Mouse (Mus musculus) lung, embryonic 16.5 days (tissue): ENCODE results near the gene Hnrnpf. TPM values are rescaled to one million over a fixed set of nuclear protein-coding genes. Genes with fewer than 3 reads are reported as not detected.

Experiments
- ATAC-seq: fragments of 200-750 bp; cut with Nextera tagmentation; 2 replicates; pipeline ENCODE4 v1.8.0; 2017; ENCODE audit warnings: low read depth, mild to moderate bottlenecking, moderate library complexity
- H3K27ac ChIP-seq: fragments of 300-500 bp; sonication (generic); 2 replicates; pipeline ENCODE4 v1.5.1; 2014; ENCODE audit warnings: mild to moderate bottlenecking, control low read depth, low read length
- H3K27me3 ChIP-seq: fragments of 300-500 bp; sonication (generic); 2 replicates; pipeline ENCODE4 v1.6.1; 2014; ENCODE audit warnings: low read depth, low read length, mixed read lengths; ENCODE audit not compliant: control insufficient read depth, insufficient read depth
- H3K36me3 ChIP-seq: fragments of 300-500 bp; sonication (generic); 2 replicates; pipeline ENCODE4 v1.6.1; 2014; ENCODE audit warnings: low read length; ENCODE audit not compliant: control insufficient read depth, insufficient read depth
- H3K4me1 ChIP-seq: fragments of 300-500 bp; sonication (generic); replicated peaks from 2 replicates; pipeline ENCODE4 v1.6.1; 2014; ENCODE audit warnings: low read length, mixed read lengths; ENCODE audit not compliant: control insufficient read depth, insufficient read depth
- H3K4me2 ChIP-seq: fragments of 300-500 bp; sonication (generic); 2 replicates; pipeline ENCODE4 v1.6.1; 2014; ENCODE audit warnings: low read depth, low read length, control low read depth
- H3K4me3 ChIP-seq: fragments of 300-500 bp; sonication (generic); 2 replicates; pipeline ENCODE4 v1.5.1; 2014; ENCODE audit warnings: mild to moderate bottlenecking, low read length, control low read depth
- H3K9ac ChIP-seq: fragments of 300-500 bp; sonication (generic); 2 replicates; pipeline ENCODE4 v1.6.1; 2014; ENCODE audit warnings: low read length, control low read depth
- H3K9me3 ChIP-seq: fragments of 300-500 bp; sonication (generic); 2 replicates; pipeline ENCODE4 v1.6.1; 2016; ENCODE audit warnings: low read length; ENCODE audit not compliant: control insufficient read depth
- WGBS: fragments of 180-500 bp; shearing (Covaris S2); extraction: QIAGEN DNeasy Blood & Tissue Kit; methylation state at CpG from one replicate; pipeline ENCODE4 v1.1.7; 2014; 5-methylcytosine and 5-hydroxymethylcytosine counted together
- polyA plus RNA-seq: library from polyadenylated mRNA; unstranded; fragments of >200 nt; fragmentation: Nextera tagmentation; extraction: Ambion mirVana; gene quantifications from 2 replicates; pipeline ENCODE4 v1.2.1, GENCODE M21; 2015

The Hnrnpf gene
- polyA plus RNA-seq, 1 experiment from 2014 or later = 702 TPM

- Histone ChIP-seq H3K9me3 (no peaks in the 10 kb centered on the region), H3K4me3 (no peak overlapping the region), H3K27ac (no peak overlapping the region), H3K36me3 (no peaks in the 10 kb centered on the region), H3K4me2 (no peak overlapping the region), H3K27me3 (no peaks in the 10 kb centered on the region), H3K4me1 (no peaks in the 10 kb centered on the region), H3K9ac (no peak overlapping the region)
- no peak for ATAC-seq
- 72% methylated on average over 2 of the region's 2 CpGs for WGBS
Observed at GRCm38 (mm10) chr6:117888642-117889096, 11.5 kb upstream of the Hnrnpf start.

DNA sequence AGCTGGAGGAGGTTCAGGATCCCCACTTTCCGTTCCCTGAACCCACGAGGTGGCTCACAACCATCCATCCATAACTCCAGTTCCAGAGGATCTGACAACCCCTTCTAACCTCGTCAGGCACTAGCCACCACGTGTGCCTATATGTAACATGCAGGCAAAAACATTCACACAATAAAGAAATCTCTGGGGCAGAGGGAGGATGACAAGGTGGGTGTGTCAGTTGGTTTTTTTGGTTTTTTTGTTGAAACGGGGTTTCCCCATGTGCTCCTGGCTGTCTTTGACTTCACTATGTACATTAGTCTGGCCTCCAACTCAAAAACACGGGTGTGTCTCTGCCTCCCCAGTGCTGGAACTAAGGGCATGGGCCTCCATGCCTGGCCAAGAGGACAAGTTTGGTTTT is 9.9 kb upstream of the Hnrnpf start:
- Histone ChIP-seq H3K27ac (no peak overlapping the region), H3K4me2 (no peak overlapping the region), H3K9ac (no peak overlapping the region), H3K27me3 (no peaks in the 10 kb centered on the region), H3K9me3 (no peaks in the 10 kb centered on the region), H3K4me3 (no peak overlapping the region), H3K4me1 (no peaks in the 10 kb centered on the region), H3K36me3 (no peaks in the 10 kb centered on the region)
- ATAC-seq = no peak
- 72% methylated on average over 6 of the region's 6 CpGs for WGBS

GRCm38 (mm10) chr6:117891369-117892160 is 8.6 kb upstream of the Hnrnpf start:
- WGBS = 54% methylated on average over 14 of the region's 14 CpGs
- Histone ChIP-seq H3K4me2 (no peak overlapping the region), H3K9ac (no peak overlapping the region), H3K36me3 (no peaks in the 10 kb centered on the region), H3K4me1 (no peaks in the 10 kb centered on the region), H3K4me3 (no peak overlapping the region), H3K27me3 (no peaks in the 10 kb centered on the region), H3K9me3 (no peaks in the 10 kb centered on the region), H3K27ac (no peak overlapping the region)
- ATAC-seq = 0 out of 2 replicates have a peak, but pooled peaks have one; percentile 47

- WGBS = 51% methylated on average over 3 of the region's 3 CpGs
- Histone ChIP-seq H3K4me2 (no peak overlapping the region), H3K4me3 (no peak overlapping the region), H3K36me3 (no peaks in the 10 kb centered on the region), H3K27ac (no peak overlapping the region), H3K9me3 (no peaks in the 10 kb centered on the region), H3K9ac (no peak overlapping the region), H3K4me1 (no peaks in the 10 kb centered on the region), H3K27me3 (no peaks in the 10 kb centered on the region)
- no peak for ATAC-seq
Observed at GRCm38 (mm10) chr6:117892386-117892785, 7.7 kb upstream of the Hnrnpf start.

- no peak overlapping the region for H3K9ac ChIP-seq
- no peaks in the 10 kb centered on the region for H3K36me3 ChIP-seq
- H3K27ac ChIP-seq = no peak overlapping the region
- WGBS = 80% methylated on average over 2 of the region's 2 CpGs
- no peak for ATAC-seq
- no peak overlapping the region for H3K4me3 ChIP-seq
- no peak overlapping the region for H3K4me2 ChIP-seq
- H3K9me3 ChIP-seq = no peaks in the 10 kb centered on the region
- H3K4me1 ChIP-seq = no peaks in the 10 kb centered on the region
- no peaks in the 10 kb centered on the region for H3K27me3 ChIP-seq
Observed at GRCm38 (mm10) chr6:117893435-117893834, 6.7 kb upstream of the Hnrnpf start.

DNA sequence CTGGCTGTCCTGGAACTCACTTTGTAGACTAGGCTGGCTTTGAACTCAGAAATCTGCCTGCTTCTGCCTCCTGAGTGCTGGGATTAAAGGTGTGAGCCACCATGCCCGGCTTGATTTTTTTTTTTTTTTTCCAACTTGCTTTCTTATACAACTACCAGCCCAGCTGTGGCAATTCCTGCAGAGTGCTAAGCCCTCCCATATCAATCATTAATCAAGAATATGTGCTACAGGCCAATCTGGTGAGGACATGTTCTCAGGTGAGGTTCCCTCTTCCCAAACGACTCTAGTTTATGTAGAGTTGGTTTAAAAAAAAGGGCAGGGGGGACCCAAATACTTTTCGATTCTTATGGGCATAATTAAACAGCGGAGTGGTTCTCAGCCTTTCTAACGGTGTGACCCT is 2.3 kb upstream of the Hnrnpf start:
- H3K9ac ChIP-seq = no peak overlapping the region
- H3K4me3 ChIP-seq = no peak overlapping the region
- no peaks in the 10 kb centered on the region for H3K4me1 ChIP-seq
- 59% methylated on average over 5 of the region's 5 CpGs for WGBS
- no peak overlapping the region for H3K27ac ChIP-seq
- H3K36me3 ChIP-seq = no peaks in the 10 kb centered on the region
- H3K4me2 ChIP-seq = no peak overlapping the region
- no peaks in the 10 kb centered on the region for H3K27me3 ChIP-seq
- no peaks in the 10 kb centered on the region for H3K9me3 ChIP-seq
- ATAC-seq = no peak

- Histone ChIP-seq H3K4me2 (no peak overlapping the region), H3K36me3 (no peaks in the 10 kb centered on the region), H3K27ac (no peak overlapping the region), H3K4me3 (no peak overlapping the region), H3K4me1 (peaks cover 7% of the 10 kb centered on the region), H3K27me3 (no peaks in the 10 kb centered on the region), H3K9me3 (no peaks in the 10 kb centered on the region), H3K9ac (no peak overlapping the region)
- WGBS = 59% methylated on average over 9 of the region's 9 CpGs
- ATAC-seq = no peak
Observed at GRCm38 (mm10) chr6:117901510-117902402, 1.6 kb downstream of the Hnrnpf start.

DNA sequence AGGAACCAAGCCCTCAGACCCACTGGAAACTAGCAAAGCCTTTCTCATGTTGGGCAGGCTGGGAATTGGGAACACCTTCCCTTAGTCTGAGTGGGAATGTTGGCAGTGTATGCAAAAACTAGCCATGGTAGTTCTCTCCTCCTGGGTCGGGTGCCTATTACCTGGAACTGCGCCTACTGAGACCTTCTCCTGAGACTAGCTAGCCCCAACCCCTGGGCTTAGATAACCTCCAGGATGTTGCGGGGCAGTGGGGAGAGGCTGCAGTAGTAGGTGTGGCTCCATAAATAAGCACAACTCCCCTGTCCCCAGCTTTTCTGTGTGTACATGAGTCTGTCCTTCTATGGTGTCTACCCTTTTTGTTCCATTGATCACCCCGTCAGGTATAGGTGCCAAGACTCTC is 2.4 kb downstream of the Hnrnpf start:
- Histone ChIP-seq H3K4me2 (no peak overlapping the region), H3K4me3 (no peak overlapping the region), H3K27ac (no peak overlapping the region), H3K9ac (no peak overlapping the region), H3K36me3 (no peaks in the 10 kb centered on the region), H3K4me1 (peaks cover 7% of the 10 kb centered on the region), H3K27me3 (no peaks in the 10 kb centered on the region), H3K9me3 (no peaks in the 10 kb centered on the region)
- ATAC-seq = no peak
- WGBS = 71% methylated on average over 4 of the region's 4 CpGs

DNA sequence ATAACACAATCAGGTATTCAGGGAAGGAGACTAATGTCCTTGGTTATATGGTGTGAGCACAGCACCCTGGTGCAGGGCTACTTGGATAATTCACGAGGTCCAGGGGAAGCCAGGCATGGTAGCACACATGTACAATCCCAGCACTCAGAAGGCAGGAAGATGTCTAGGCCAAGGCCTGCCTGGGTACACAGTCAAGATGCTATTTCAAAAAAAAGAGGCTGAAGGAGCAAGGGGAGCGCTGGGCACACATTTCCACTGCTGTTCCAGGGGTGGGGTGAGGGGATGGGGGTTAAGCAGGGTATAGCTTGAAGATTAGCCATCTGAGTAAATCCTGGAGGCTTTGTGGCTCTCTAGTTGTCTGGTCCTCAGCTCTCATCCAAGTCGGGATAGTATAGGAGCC is 3.7 kb downstream of the Hnrnpf start:
- Histone ChIP-seq H3K9ac (no peak overlapping the region), H3K27ac (no peak overlapping the region), H3K36me3 (no peaks in the 10 kb centered on the region), H3K4me1 (peaks cover 10% of the 10 kb centered on the region), H3K27me3 (no peaks in the 10 kb centered on the region), H3K9me3 (no peaks in the 10 kb centered on the region), H3K4me3 (no peak overlapping the region), H3K4me2 (no peak overlapping the region)
- WGBS = 73% methylated on average over 3 of the region's 3 CpGs
- ATAC-seq = no peak
